Mouse (Mus musculus) heart, adult 2 months (tissue): Measurements from ENCODE around the gene Epb41l3.

Experiments
- CTCF ChIP-seq: fragments of 200-600 bp; IDR thresholded peaks from 2 replicates; pipeline ENCODE4 v1.8.1; 2022; ENCODE audit warnings: antibody characterized with exemption, mild to moderate bottlenecking, moderate library complexity
- POLR2A ChIP-seq: fragments of 200-500 bp; IDR thresholded peaks from 2 replicates; pipeline ENCODE4 v1.6.1; 2011; ENCODE audit warnings: mild to moderate bottlenecking, low read depth, low read length, control low read depth; ENCODE audit not compliant: insufficient read depth

- TF ChIP-seq POLR2A = no peak
- TF ChIP-seq CTCF = no peak
Measured at GRCm38 (mm10) chr17:69127981-69128380, 52.5 kb downstream of the Epb41l3 start.
